Comparison of ENCODE assay signal across 8 mouse cellular contexts in genomic region chr6:114555186-114555585, GRCm38 (mm10).
DNase-seq lines count a peak whose midpoint lies in the region; ATAC-seq and TF ChIP-seq lines count a peak whose summit lies in the region.
"Not testable (repeated sequence)": the region's sequence is repeated elsewhere in the genome, so short reads cannot be mapped to it uniquely, and the experiment has no call there.

No protein-coding gene starts in this region.

- WGBS in forebrain, embryonic 14.5 days: 3% methylated on average over 4 of the region's 15 CpGs
- WGBS in hindbrain, embryonic 10.5 days: 9% methylated on average over 7 of the region's 15 CpGs
- WGBS in lung, embryonic 14.5 days: 8% methylated on average over 5 of the region's 15 CpGs

- H3K27ac ChIP-seq in forebrain, embryonic 14.5 days (ENCODE audit: low read depth, low read length); hindbrain, embryonic 10.5 days; lung, embryonic 14.5 days (ENCODE audit: low read depth): not testable (repeated sequence)

- H3K9ac ChIP-seq in forebrain, embryonic 14.5 days (ENCODE audit: low read length); lung, embryonic 14.5 days: not testable (repeated sequence)

- H3K9me3 ChIP-seq in forebrain, embryonic 14.5 days (replicated peaks; ENCODE audit: control insufficient read depth, low read length); hindbrain, embryonic 10.5 days; lung, embryonic 14.5 days (ENCODE audit: low read depth, low read length): not testable (repeated sequence)

- not testable (repeated sequence) for TF ChIP-seq CTCF in lung, embryonic 14.5 days (IDR thresholded peaks at IDR 0.05; ENCODE audit: low read depth)

- DNase-seq in R1 (ENCODE audit: low read depth, low spot score): peak; percentile 2
- peak; percentile 7 to 41 for DNase-seq in cerebellum, postnatal 14 days
- peak; percentile 64 for DNase-seq in forebrain, embryonic 14.5 days (ENCODE audit: low spot score)
- peak; percentile 70 for DNase-seq in hindbrain, embryonic 10.5 days (ENCODE audit: low spot score)
- peak; percentile 6 to 25 for DNase-seq in left cerebral cortex, adult 18-20 months (ENCODE audit: low spot score in 2 of 2)
- peak; percentile 79 for DNase-seq in lung, embryonic 14.5 days
- peak; percentile 57 for DNase-seq in neural tube, embryonic 10.5 days (ENCODE audit: extremely low spot score, low spot score)
- DNase-seq in yolk sac, embryonic 10.5 days (ENCODE audit: low spot score): peak; percentile 5

- H3K27me3 ChIP-seq in forebrain, embryonic 14.5 days (replicated peaks; ENCODE audit: control insufficient read depth, insufficient read depth, low read length); hindbrain, embryonic 10.5 days (ENCODE audit: insufficient read depth, poor library complexity, severe bottlenecking); lung, embryonic 14.5 days (ENCODE audit: insufficient read depth, low read length): not testable (repeated sequence)

- H3K4me3 ChIP-seq in forebrain, embryonic 14.5 days (ENCODE audit: low read depth, low read length); hindbrain, embryonic 10.5 days; lung, embryonic 14.5 days (ENCODE audit: low read depth, low read length): not testable (repeated sequence)

- H3K36me3 ChIP-seq in forebrain, embryonic 14.5 days (ENCODE audit: control insufficient read depth, insufficient read depth, low read length); hindbrain, embryonic 10.5 days; lung, embryonic 14.5 days (ENCODE audit: insufficient read depth): not testable (repeated sequence)

- H3K4me2 ChIP-seq in forebrain, embryonic 14.5 days (ENCODE audit: low read length); lung, embryonic 14.5 days: not testable (repeated sequence)

- not testable (repeated sequence) for H3K4me1 ChIP-seq in forebrain, embryonic 14.5 days (ENCODE audit: control insufficient read depth, insufficient read depth, low read length); hindbrain, embryonic 10.5 days (replicated peaks); lung, embryonic 14.5 days (ENCODE audit: insufficient read depth)

- ATAC-seq in forebrain, embryonic 14.5 days; lung, embryonic 14.5 days (ENCODE audit: insufficient read depth): not testable (repeated sequence)

Comparison
In these comparisons a context has a peak if more than half of its experiments do, and no peak if none do; other contexts are left out.
1. DNase-seq: peak in every context shown above with its lines; median percentile 79 in lung, embryonic 14.5 days; 70 in hindbrain, embryonic 10.5 days; 64 in forebrain, embryonic 14.5 days; 57 in neural tube, embryonic 10.5 days; 24 in cerebellum, postnatal 14 days; 16 in left cerebral cortex, adult 18-20 months; 5 in yolk sac, embryonic 10.5 days; 2 in R1.